8 mouse cellular contexts compared by ENCODE assay signal in the genomic region with DNA sequence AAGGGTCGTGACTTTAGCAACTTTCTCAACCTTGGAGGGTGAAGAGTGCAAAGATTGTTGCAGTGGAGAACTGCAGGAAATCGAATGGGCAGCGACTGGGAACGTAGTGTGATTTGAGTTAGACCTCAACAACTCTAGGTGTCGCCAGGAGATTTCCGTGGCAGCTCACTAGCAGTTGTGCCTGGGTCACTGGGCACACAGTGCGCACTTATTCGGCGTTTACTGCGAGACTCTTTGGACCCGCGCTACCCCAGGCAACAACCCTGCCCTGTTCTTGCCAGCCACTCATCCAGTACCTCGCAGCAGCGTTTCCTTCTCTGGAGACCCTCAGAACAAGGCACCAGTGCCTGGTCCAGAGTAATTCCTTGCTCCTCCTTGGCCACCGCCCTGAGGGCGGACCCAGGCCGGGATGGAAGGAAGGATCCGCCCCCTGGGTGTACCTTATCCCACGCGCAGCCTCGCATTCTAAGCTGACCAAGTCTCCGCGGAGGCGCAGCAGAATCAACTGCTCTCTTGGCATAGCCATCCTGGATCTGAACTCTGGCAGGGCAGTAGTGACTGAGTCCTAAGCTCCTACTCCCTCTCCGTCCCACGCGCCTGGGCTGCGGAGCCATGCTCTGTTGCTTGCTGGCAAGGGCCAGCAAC. TPM values are rescaled to one million over a fixed set of nuclear protein-coding genes. Genes with fewer than 3 reads are reported as not detected.
DNase-seq lines count a peak whose midpoint lies in the region; ATAC-seq lines count a peak whose summit lies in the region.

No protein-coding gene starts in this region.

- H3K9ac ChIP-seq in intestine, embryonic 16.5 days (ENCODE audit: low read depth, low read length): peak overlapping the region; percentile 59
- no peak overlapping the region for H3K9ac ChIP-seq in liver, embryonic 16.5 days (ENCODE audit: low read depth, low read length)
- H3K9ac ChIP-seq in neural tube, embryonic 15.5 days (replicated peaks): no peak overlapping the region

- DNase-seq in ZHBTc4 (ENCODE audit: low read depth, low spot score): peak; percentile 74
- DNase-seq in embryo, embryonic 10 days (ENCODE audit: low spot score): peak; percentile 79
- DNase-seq in frontal cortex, postnatal 25 days (ENCODE audit: low spot score in 2 of 2): no peak
- DNase-seq in thymus, adult 18-20 months: no peak

- H3K27me3 ChIP-seq in intestine, embryonic 16.5 days (replicated peaks; ENCODE audit: control insufficient read depth, insufficient read depth, low read length): peaks cover 6% of the 10 kb centered on the region; the same call in 1 of the 2 replicates
- peaks cover 16% of the 10 kb centered on the region for H3K27me3 ChIP-seq in liver, embryonic 16.5 days (ENCODE audit: control insufficient read depth, insufficient read depth, low read depth, low read length)
- peaks cover 21% of the 10 kb centered on the region for H3K27me3 ChIP-seq in neural tube, embryonic 15.5 days (replicated peaks)

- H3K4me2 ChIP-seq in intestine, embryonic 16.5 days (ENCODE audit: low read depth, low read length): peak overlapping the region; percentile 78
- peak overlapping the region; percentile 22; the same call in 1 of the 2 replicates for H3K4me2 ChIP-seq in liver, embryonic 16.5 days (ENCODE audit: low read depth, low read length)
- peak overlapping the region; percentile 59 for H3K4me2 ChIP-seq in neural tube, embryonic 15.5 days

- ATAC-seq in granulocyte monocyte progenitor cell, adult 5-6 weeks (replicated peaks; ENCODE audit: poor library complexity, severe bottlenecking): 0 out of 2 replicates have a peak, but pooled peaks have one; percentile 17
- peak; percentile 83 for ATAC-seq in intestine, embryonic 16.5 days
- ATAC-seq in liver, embryonic 16.5 days (ENCODE audit: low read depth): 0 out of 2 replicates have a peak, but pooled peaks have one; percentile 24
- ATAC-seq in neural tube, embryonic 15.5 days (ENCODE audit: low FRiP score): no peak

- no peaks in the 10 kb centered on the region for H3K9me3 ChIP-seq in intestine, embryonic 16.5 days (ENCODE audit: control insufficient read depth, low read length)
- no peaks in the 10 kb centered on the region for H3K9me3 ChIP-seq in liver, embryonic 16.5 days (replicated peaks; ENCODE audit: control insufficient read depth, low read length)
- H3K9me3 ChIP-seq in neural tube, embryonic 15.5 days (replicated peaks): no peaks in the 10 kb centered on the region

- H3K4me3 ChIP-seq in intestine, embryonic 16.5 days (ENCODE audit: low read length): peak overlapping the region; percentile 48
- peak overlapping the region; percentile 30 for H3K4me3 ChIP-seq in liver, embryonic 16.5 days (ENCODE audit: low read depth, low read length)
- H3K4me3 ChIP-seq in neural tube, embryonic 15.5 days (replicated peaks): peak overlapping the region; percentile 30

- no peaks in the 10 kb centered on the region for H3K36me3 ChIP-seq in intestine, embryonic 16.5 days (ENCODE audit: control insufficient read depth, insufficient read depth, low read length)
- no peaks in the 10 kb centered on the region for H3K36me3 ChIP-seq in liver, embryonic 16.5 days (ENCODE audit: control insufficient read depth, insufficient read depth)
- H3K36me3 ChIP-seq in neural tube, embryonic 15.5 days: no peaks in the 10 kb centered on the region

- peaks cover 9% of the 10 kb centered on the region for H3K4me1 ChIP-seq in intestine, embryonic 16.5 days (ENCODE audit: control insufficient read depth, insufficient read depth, low read length)
- no peaks in the 10 kb centered on the region for H3K4me1 ChIP-seq in liver, embryonic 16.5 days (ENCODE audit: control insufficient read depth, low read depth, low read length)
- peaks cover 9% of the 10 kb centered on the region for H3K4me1 ChIP-seq in neural tube, embryonic 15.5 days

- 4% methylated on average over 28 of the region's 28 CpGs for WGBS in intestine, embryonic 16.5 days
- WGBS in liver, embryonic 16.5 days (ENCODE audit: insufficient replicate concordance): 6% methylated on average over 28 of the region's 28 CpGs
- 4% methylated on average over 28 of the region's 28 CpGs for WGBS in neural tube, embryonic 15.5 days

- no peak overlapping the region for H3K27ac ChIP-seq in intestine, embryonic 16.5 days (ENCODE audit: low read length)
- no peak overlapping the region for H3K27ac ChIP-seq in liver, embryonic 16.5 days (ENCODE audit: low read length)
- no peak overlapping the region for H3K27ac ChIP-seq in neural tube, embryonic 15.5 days (replicated peaks)

RNA-seq across cellular contexts. Expression of gene Dysf, which starts 10.6 kb away (rescaled TPM):
- total RNA-seq in granulocyte monocyte progenitor cell, adult 5-6 weeks (2014; fragmentation: Nextera tagmentation): not detected in 2 replicates
- not detected in 2 replicates for total RNA-seq in granulocyte monocyte progenitor cell, adult 5-6 weeks (2017)
- 5.7 and 6.1 TPM in 2 replicates for polyA plus RNA-seq in intestine, embryonic 16.5 days (2015; fragmentation: Nextera tagmentation; extraction: Ambion mirVana)
- 2.1 and 2.8 TPM in 2 replicates for polyA plus RNA-seq in liver, embryonic 16.5 days (2015; fragmentation: Nextera tagmentation; extraction: Ambion mirVana)
- polyA plus RNA-seq in neural tube, embryonic 15.5 days (2015; fragmentation: Nextera tagmentation; extraction: Ambion mirVana): 2.3 and 4.2 TPM in 2 replicates

Comparison
In these comparisons a context has a peak if more than half of its experiments do, and no peak if none do; other contexts are left out.
1. DNase-seq: peak in ZHBTc4 (single experiment) and embryo, embryonic 10 days (single experiment); none in frontal cortex, postnatal 25 days (0 of 2) and thymus, adult 18-20 months (0 of 2).
2. H3K4me2 ChIP-seq: peak in every context shown above with its lines; median percentile 78 in intestine, embryonic 16.5 days; 59 in neural tube, embryonic 15.5 days; 22 in liver, embryonic 16.5 days.
3. Peak in every context shown above with its lines, with median percentiles within 50 percentile points of each other: H3K4me3 ChIP-seq.